Mouse (Mus musculus) CD4-positive, CD25-positive, alpha-beta regulatory T cell, adult 2 months (primary cell): ENCODE data around the gene Wdr81.
"Not testable (repeated sequence)": the region's sequence is repeated elsewhere in the genome, so short reads cannot be mapped to it uniquely, and the experiment has no call there.

Source experiments
- DNase-seq: peaks from one replicate; pipeline ENCODE4 v3.0.0-alpha.2; 2012; ENCODE audit warnings: low read depth, low spot score

The Wdr81 gene

GRCm38 (mm10) chr11:75460844-75461742 lies 6.6 kb upstream of the Wdr81 start, which contains the start of gene Tlcd2:
Gene Tlcd2, plus strand, starts transcription at chr11:75461715.
- DNase-seq, result peak; percentile 100

GRCm38 (mm10) chr11:75460103-75460843 lies 5.8 kb upstream of the Wdr81 start:
- DNase-seq, result peak; percentile 89

GRCm38 (mm10) chr11:75459751-75460102 lies 5.2 kb upstream of the Wdr81 start:
- DNase-seq, result no peak

- DNase-seq, result no peak
These were observed 4.7 kb upstream of the Wdr81 start for GRCm38 (mm10) chr11:75459141-75459711.

DNA sequence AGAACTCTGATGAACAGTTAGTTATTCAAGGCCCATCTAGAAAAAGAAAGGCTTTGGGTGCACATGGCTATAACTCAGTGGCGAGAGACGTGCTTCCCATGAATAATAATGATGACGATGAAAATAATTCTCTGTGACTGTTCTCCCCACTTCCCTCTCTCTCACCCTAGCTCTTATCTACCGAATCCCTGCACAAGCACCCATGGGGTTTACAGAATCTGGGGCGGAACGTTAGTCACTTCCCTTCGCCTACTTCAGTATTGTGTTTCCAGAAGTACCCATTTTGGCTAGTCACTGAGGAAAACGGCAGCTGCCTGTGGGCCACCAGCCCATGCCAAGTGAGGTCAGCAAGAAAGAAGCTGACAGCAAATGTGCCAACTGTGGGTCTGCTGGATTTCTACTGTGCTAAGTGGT lies 4.1 kb upstream of the Wdr81 start:
- DNase-seq, result no peak

DNA sequence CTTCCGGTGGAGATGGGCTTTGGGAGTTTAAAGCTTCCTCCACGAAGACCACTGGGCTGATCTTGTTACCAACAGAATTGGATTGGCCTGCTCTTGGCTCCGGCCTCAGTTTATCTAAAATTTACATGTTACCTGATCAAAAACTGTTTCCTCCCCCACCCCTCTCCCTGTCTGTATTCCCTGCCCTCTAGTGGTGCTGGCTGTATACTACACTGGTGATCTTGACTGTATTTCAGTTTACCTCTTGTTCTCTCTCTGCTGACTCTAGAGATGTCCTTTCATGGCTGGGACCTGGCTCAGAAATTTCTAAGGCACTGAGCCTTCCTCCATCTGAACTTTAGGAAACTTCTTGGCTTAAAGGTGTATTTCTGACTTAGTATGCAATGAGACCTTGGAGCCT lies 3.7 kb upstream of the Wdr81 start:
- peak; percentile 77 for DNase-seq

DNA sequence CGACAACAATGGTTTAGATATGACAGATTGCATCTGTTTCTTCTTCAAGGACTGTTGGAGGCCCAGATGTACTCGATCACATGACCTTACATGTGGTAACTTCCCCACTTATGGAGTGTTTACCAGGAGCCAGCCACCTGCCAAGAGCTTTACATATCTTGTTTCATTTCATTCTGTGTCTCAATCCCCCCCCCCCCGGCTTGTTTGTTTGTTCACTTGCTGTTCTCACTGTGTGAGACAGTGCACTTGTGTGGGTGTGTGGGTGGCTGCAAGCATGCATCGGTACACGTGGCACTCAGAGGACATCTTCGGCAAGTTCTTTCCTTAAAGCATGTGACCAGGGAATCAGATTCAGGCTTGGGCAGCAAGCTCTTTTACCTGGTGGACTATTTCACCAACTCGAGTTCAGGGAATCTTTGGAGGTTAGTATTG lies 1.9 kb upstream of the Wdr81 start:
- no peak for DNase-seq

DNA sequence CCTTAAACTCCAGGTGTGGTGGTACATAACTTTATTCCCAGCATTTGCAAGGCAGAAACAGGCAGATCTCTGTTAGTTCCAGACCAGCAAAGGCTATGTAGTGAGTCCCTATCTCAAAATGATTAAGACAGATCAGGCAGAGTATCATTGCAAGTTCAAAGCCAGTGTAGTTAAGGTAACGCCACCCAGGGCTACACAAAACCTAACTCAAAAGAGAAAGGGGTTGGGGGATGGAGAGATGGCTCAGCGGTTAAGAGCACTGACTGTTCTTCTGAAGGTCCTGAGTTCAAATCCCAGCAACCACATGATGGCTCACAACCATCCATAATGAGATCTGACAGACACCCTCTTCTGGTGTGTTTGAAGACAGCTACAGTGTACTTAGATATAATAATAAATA lies 1.5 kb upstream of the Wdr81 start:
- not testable (repeated sequence) for DNase-seq

DNA sequence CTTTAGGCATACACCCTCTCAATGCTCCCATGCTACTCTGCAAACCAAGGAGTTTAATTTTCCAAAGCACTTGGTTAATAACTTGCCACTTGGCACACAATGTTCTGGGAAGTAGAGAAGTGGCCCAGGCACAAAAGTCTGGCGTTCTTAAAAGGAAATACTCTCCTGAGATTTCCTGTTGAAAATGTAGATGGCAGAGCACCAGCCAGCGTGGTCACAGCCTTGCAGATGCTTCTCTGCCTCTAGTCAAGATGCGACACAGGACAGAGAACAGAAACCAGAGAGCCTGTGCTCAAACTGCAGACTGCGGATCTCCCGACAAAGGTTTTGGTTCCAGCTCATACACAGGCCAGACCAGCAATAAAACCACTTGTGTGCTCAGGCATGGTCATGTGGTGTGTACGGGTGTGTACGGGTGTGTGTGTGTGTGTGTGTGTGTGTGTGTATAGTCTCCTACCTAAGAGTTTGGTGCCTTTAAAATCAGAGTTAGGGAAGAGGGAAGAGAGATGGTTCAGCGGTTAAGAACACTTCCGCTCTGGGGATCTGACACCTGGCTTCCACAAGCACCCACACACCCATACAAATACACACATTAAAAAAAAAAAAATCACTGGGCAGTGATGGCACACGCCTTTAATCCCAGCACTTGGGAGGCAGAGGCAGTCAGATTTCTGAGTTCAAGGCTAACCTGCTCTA lies 672 bp upstream of the Wdr81 start:
- DNase-seq, result peak; percentile 40

- DNase-seq, result no peak
These were observed 1.5 kb downstream of the Wdr81 start for GRCm38 (mm10) chr11:75452812-75453557.

DNA sequence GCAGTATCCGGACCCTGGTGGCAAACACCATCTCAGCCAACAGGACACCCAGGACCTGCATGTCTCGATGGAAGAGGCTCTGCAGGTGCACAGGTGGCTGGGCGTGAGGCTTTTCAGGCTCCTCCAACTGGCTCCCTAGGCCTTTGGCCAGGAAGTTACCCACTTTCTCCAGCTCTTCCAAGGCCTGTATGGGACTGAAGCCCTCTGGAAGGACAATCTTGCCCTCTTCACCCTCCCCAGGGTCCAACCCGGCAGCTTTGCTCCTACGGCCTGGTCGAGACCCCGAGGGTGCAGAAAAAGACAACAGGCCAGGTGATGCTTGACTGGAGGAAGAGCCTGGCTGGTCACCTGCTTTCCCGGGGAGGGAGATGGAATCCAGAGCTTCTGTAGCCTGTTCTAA lies 2.4 kb downstream of the Wdr81 start:
- no peak for DNase-seq

- no peak for DNase-seq
These were observed 3.6 kb downstream of the Wdr81 start for GRCm38 (mm10) chr11:75450936-75451335.

DNA sequence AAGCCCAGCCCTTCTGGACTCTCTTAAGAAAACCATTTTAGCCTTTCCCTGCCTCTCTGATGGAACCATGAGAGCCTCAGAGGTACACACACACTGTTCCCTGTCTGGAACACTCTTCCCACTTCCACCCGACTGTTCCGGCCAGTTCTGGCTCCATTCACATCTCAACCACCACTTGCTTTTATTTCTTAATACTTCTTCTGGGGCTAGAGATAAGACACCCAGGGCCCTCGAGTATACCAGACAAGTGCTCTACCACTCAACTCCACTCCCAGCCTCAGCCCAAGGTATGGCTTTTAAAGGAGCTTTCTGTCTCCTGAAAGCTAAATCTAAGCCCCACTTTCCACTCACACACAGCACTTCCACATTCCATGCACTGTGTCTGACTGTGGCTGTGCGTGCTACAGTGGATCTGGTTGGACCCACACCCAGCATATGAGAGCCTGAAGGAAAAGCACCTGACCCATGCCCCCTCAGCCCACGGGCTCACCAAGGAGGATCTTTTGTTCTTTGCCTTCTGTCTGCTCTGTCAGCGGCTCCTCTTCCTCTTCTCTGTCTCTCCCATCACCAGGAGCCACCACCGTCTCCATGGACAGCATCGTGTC lies 4.1 kb downstream of the Wdr81 start:
- no peak for DNase-seq

- no peak for DNase-seq
These were observed 4.8 kb downstream of the Wdr81 start for GRCm38 (mm10) chr11:75449695-75450094.

- DNase-seq, result no peak
These were observed 5.9 kb downstream of the Wdr81 start for GRCm38 (mm10) chr11:75448575-75448974.

GRCm38 (mm10) chr11:75443711-75444110 lies 10.8 kb downstream of the Wdr81 start:
- DNase-seq, result no peak

DNA sequence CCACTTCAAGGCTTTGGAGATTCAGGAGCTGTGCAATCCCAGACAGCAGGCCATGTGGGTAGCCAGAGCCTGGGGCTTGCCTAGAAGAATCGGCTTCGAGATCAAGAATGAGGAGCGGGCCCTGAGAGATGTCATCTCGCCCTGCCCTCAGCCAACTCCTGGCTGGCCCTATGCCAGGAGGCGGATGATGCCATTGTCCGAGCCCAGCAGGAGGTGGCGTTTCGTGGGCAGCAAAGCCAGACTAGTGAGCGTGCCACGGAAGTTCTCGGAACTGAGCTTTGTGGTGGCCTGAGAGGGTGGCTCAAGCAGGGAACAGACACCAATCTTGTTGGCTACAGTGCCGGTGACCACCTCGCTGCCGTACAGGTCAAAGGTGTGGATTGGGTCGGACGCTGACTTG lies 12.9 kb downstream of the Wdr81 start:
- DNase-seq, result no peak

- DNase-seq, result no peak
These were observed 13.5 kb downstream of the Wdr81 start for GRCm38 (mm10) chr11:75441034-75441433.

GRCm38 (mm10) chr11:75439951-75440350 lies 14.6 kb downstream of the Wdr81 start:
- no peak for DNase-seq

GRCm38 (mm10) chr11:75439363-75439762 lies 15.2 kb downstream of the Wdr81 start, which contains the start of gene Serpinf2:
Gene Serpinf2, minus strand, starts transcription at chr11:75439591.
- DNase-seq, result no peak

DNA sequence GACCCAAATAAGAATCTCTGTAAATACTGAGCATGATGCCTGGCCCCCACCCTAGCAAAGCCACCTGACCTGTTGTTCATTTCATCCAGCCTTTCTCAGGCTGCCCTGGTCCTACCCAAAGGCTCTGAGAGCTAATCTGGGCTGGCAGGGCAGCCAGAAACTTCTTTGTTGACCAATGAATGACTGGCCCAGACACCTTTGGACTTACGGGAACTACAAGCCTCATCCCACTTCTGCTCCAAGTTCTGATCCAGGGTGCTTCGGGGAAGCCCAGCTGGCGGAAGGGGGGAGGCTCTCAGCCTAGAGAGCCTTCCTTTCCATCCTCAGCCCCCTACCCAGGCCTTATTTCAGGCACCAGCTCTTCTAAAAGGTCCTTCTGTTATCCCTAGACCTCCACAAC lies 15.7 kb downstream of the Wdr81 start:
- DNase-seq, result no peak
